Mouse (Mus musculus): ENCODE results near the gene Tmem86b. TPM values are rescaled to one million over a fixed set of nuclear protein-coding genes. Genes with fewer than 3 reads are reported as not detected.
"Not testable (repeated sequence)": the region's sequence is repeated elsewhere in the genome, so short reads cannot be mapped to it uniquely, and the experiment has no call there.

Tmem86b gene
- polyA plus RNA-seq, 1 experiment from 2014 or later = 25.1 TPM

GRCm38 (mm10) chr7:4612386-4612785 lies 18.8 kb downstream of the Tmem86b start:
- WGBS = 63% methylated on average over 8 of the region's 8 CpGs
- TF ChIP-seq CTCF (IDR thresholded peaks at IDR 0.05; ENCODE audit: low read depth) = no peak
- Histone ChIP-seq H3K4me3 (ENCODE audit: low read depth, low read length) (no peak overlapping the region), H3K9ac (ENCODE audit: low read depth, low read length) (no peak overlapping the region), H3K9me3 (ENCODE audit: control insufficient read depth) (no peaks in the 10 kb centered on the region), H3K36me3 (ENCODE audit: control insufficient read depth, insufficient read depth) (no peaks in the 10 kb centered on the region), H3K4me2 (replicated peaks; ENCODE audit: low read depth) (no peak overlapping the region), H3K4me1 (replicated peaks; ENCODE audit: control insufficient read depth, insufficient read depth, low read length) (no peaks in the 10 kb centered on the region), H3K27me3 (replicated peaks; ENCODE audit: control insufficient read depth, insufficient read depth, low read length) (no peaks in the 10 kb centered on the region), H3K27ac (ENCODE audit: low read depth, low read length) (no peak overlapping the region)
- no peak for ATAC-seq

GRCm38 (mm10) chr7:4611921-4612341 lies 19.3 kb downstream of the Tmem86b start:
- Histone ChIP-seq H3K36me3 (ENCODE audit: control insufficient read depth, insufficient read depth) (no peaks in the 10 kb centered on the region), H3K4me2 (replicated peaks; ENCODE audit: low read depth) (no peak overlapping the region), H3K27ac (ENCODE audit: low read depth, low read length) (no peak overlapping the region), H3K9me3 (ENCODE audit: control insufficient read depth) (no peaks in the 10 kb centered on the region), H3K9ac (ENCODE audit: low read depth, low read length) (no peak overlapping the region), H3K27me3 (replicated peaks; ENCODE audit: control insufficient read depth, insufficient read depth, low read length) (no peaks in the 10 kb centered on the region), H3K4me1 (replicated peaks; ENCODE audit: control insufficient read depth, insufficient read depth, low read length) (no peaks in the 10 kb centered on the region), H3K4me3 (ENCODE audit: low read depth, low read length) (no peak overlapping the region)
- no peak for TF ChIP-seq CTCF (IDR thresholded peaks at IDR 0.05; ENCODE audit: low read depth)
- no peak for ATAC-seq
- 84% methylated on average over 12 of the region's 12 CpGs for WGBS

GRCm38 (mm10) chr7:4611511-4611910 lies 19.7 kb downstream of the Tmem86b start:
- TF ChIP-seq CTCF (IDR thresholded peaks at IDR 0.05; ENCODE audit: low read depth) = no peak

GRCm38 (mm10) chr7:4608002-4608401 lies 23.2 kb downstream of the Tmem86b start:
- 39% methylated on average over 5 of the region's 5 CpGs for WGBS
- H3K4me1 ChIP-seq (replicated peaks; ENCODE audit: control insufficient read depth, insufficient read depth, low read length) = 0 out of 2 replicates have a peak, but pooled peaks cover 3% of the 10 kb centered on the region
- peak; percentile 88 for ATAC-seq

More at GRCm38 (mm10) chr7:4611511-4611910, 19.7 kb downstream of the Tmem86b start:
- Histone ChIP-seq H3K27me3 (replicated peaks; ENCODE audit: control insufficient read depth, insufficient read depth, low read length) (no peaks in the 10 kb centered on the region), H3K4me2 (replicated peaks; ENCODE audit: low read depth) (no peak overlapping the region), H3K9ac (ENCODE audit: low read depth, low read length) (no peak overlapping the region), H3K4me3 (ENCODE audit: low read depth, low read length) (no peak overlapping the region), H3K36me3 (ENCODE audit: control insufficient read depth, insufficient read depth) (no peaks in the 10 kb centered on the region), H3K9me3 (ENCODE audit: control insufficient read depth) (no peaks in the 10 kb centered on the region), H3K4me1 (replicated peaks; ENCODE audit: control insufficient read depth, insufficient read depth, low read length) (no peaks in the 10 kb centered on the region), H3K27ac (ENCODE audit: low read depth, low read length) (no peak overlapping the region)
- WGBS = 79% methylated on average over 12 of the region's 12 CpGs
- ATAC-seq = no peak

GRCm38 (mm10) chr7:4603873-4604272 lies 27.3 kb downstream of the Tmem86b start, which contains the start of gene Ptprh:
TSS of gene Ptprh (minus strand) at chr7:4604041.
- Histone ChIP-seq H3K4me1 (replicated peaks; ENCODE audit: control insufficient read depth, insufficient read depth, low read length) (0 out of 2 replicates have a peak, but pooled peaks cover 3% of the 10 kb centered on the region), H3K9ac (ENCODE audit: low read depth, low read length) (peak within 1 kb of the TSS; percentile 40), H3K27me3 (replicated peaks; ENCODE audit: control insufficient read depth, insufficient read depth, low read length) (no peaks in the 10 kb centered on the region), H3K4me3 (ENCODE audit: low read depth, low read length) (peak within 1 kb of the TSS; percentile 33), H3K4me2 (replicated peaks; ENCODE audit: low read depth) (peak within 1 kb of the TSS; percentile 59), H3K27ac (ENCODE audit: low read depth, low read length) (peak within 1 kb of the TSS; percentile 93), H3K9me3 (ENCODE audit: control insufficient read depth) (no peaks in the 10 kb centered on the region), H3K36me3 (ENCODE audit: control insufficient read depth, insufficient read depth) (no peaks in the 10 kb centered on the region)
- ATAC-seq = peak; percentile 50
- WGBS = 35% methylated on average over 6 of the region's 6 CpGs
- no peak for TF ChIP-seq CTCF (IDR thresholded peaks at IDR 0.05; ENCODE audit: low read depth)

More at GRCm38 (mm10) chr7:4608002-4608401, 23.2 kb downstream of the Tmem86b start:
- no peaks in the 10 kb centered on the region for H3K36me3 ChIP-seq (ENCODE audit: control insufficient read depth, insufficient read depth)
- no peak overlapping the region for H3K4me2 ChIP-seq (replicated peaks; ENCODE audit: low read depth)
- TF ChIP-seq CTCF (IDR thresholded peaks at IDR 0.05; ENCODE audit: low read depth) = no peak
- H3K9ac ChIP-seq (ENCODE audit: low read depth, low read length) = no peak overlapping the region
- no peaks in the 10 kb centered on the region for H3K9me3 ChIP-seq (ENCODE audit: control insufficient read depth)
- no peaks in the 10 kb centered on the region for H3K27me3 ChIP-seq (replicated peaks; ENCODE audit: control insufficient read depth, insufficient read depth, low read length)
- no peak overlapping the region for H3K27ac ChIP-seq (ENCODE audit: low read depth, low read length)
- no peak overlapping the region for H3K4me3 ChIP-seq (ENCODE audit: low read depth, low read length)

- H3K4me2 ChIP-seq (replicated peaks; ENCODE audit: low read depth) = peak overlapping the region; percentile 59
- peak overlapping the region; percentile 40 for H3K9ac ChIP-seq (ENCODE audit: low read depth, low read length)
- H3K27ac ChIP-seq (ENCODE audit: low read depth, low read length) = peak overlapping the region; percentile 93
- H3K9me3 ChIP-seq (ENCODE audit: control insufficient read depth) = no peaks in the 10 kb centered on the region
- H3K36me3 ChIP-seq (ENCODE audit: control insufficient read depth, insufficient read depth) = no peaks in the 10 kb centered on the region
- H3K27me3 ChIP-seq (replicated peaks; ENCODE audit: control insufficient read depth, insufficient read depth, low read length) = no peaks in the 10 kb centered on the region
- H3K4me3 ChIP-seq (ENCODE audit: low read depth, low read length) = peak overlapping the region; percentile 33
- H3K4me1 ChIP-seq (replicated peaks; ENCODE audit: control insufficient read depth, insufficient read depth, low read length) = 0 out of 2 replicates have a peak, but pooled peaks cover 3% of the 10 kb centered on the region
- 42% methylated on average over 6 of the region's 6 CpGs for WGBS
- peak; percentile 75 for ATAC-seq
- no peak for TF ChIP-seq CTCF (IDR thresholded peaks at IDR 0.05; ENCODE audit: low read depth)
Measured at GRCm38 (mm10) chr7:4602969-4603368, 28.3 kb downstream of the Tmem86b start.

- H3K27ac ChIP-seq (ENCODE audit: low read depth, low read length); H3K4me2 ChIP-seq (replicated peaks; ENCODE audit: low read depth); H3K9ac ChIP-seq (ENCODE audit: low read depth, low read length); H3K4me1 ChIP-seq (replicated peaks; ENCODE audit: control insufficient read depth, insufficient read depth, low read length); H3K9me3 ChIP-seq (ENCODE audit: control insufficient read depth); ATAC-seq; H3K27me3 ChIP-seq (replicated peaks; ENCODE audit: control insufficient read depth, insufficient read depth, low read length); H3K36me3 ChIP-seq (ENCODE audit: control insufficient read depth, insufficient read depth); H3K4me3 ChIP-seq (ENCODE audit: low read depth, low read length): not testable (repeated sequence)
- WGBS = 79% methylated on average over 4 of the region's 4 CpGs
Measured at GRCm38 (mm10) chr7:4597046-4597445, 34.2 kb downstream of the Tmem86b start.

- H3K4me1 ChIP-seq (replicated peaks; ENCODE audit: control insufficient read depth, insufficient read depth, low read length); H3K4me2 ChIP-seq (replicated peaks; ENCODE audit: low read depth); H3K9me3 ChIP-seq (ENCODE audit: control insufficient read depth); H3K36me3 ChIP-seq (ENCODE audit: control insufficient read depth, insufficient read depth); H3K27me3 ChIP-seq (replicated peaks; ENCODE audit: control insufficient read depth, insufficient read depth, low read length); H3K27ac ChIP-seq (ENCODE audit: low read depth, low read length); H3K4me3 ChIP-seq (ENCODE audit: low read depth, low read length); H3K9ac ChIP-seq (ENCODE audit: low read depth, low read length); ATAC-seq: not testable (repeated sequence)
- 85% methylated on average over 3 of the region's 3 CpGs for WGBS
Measured at GRCm38 (mm10) chr7:4581481-4581880, 49.7 kb downstream of the Tmem86b start.
